Mouse (Mus musculus) CD4-positive helper T cell, adult 2 months (primary cell): ENCODE measurements around the gene Olfr965.
"Not testable (repeated sequence)": the region's sequence is repeated elsewhere in the genome, so short reads cannot be mapped to it uniquely, and the experiment has no call there.

Experiments used
- DNase-seq: peaks from one replicate; pipeline ENCODE4 v3.0.0-alpha.2; 2012; ENCODE audit warnings: low read depth, missing footprints, low spot score

Olfr965 gene

DNA sequence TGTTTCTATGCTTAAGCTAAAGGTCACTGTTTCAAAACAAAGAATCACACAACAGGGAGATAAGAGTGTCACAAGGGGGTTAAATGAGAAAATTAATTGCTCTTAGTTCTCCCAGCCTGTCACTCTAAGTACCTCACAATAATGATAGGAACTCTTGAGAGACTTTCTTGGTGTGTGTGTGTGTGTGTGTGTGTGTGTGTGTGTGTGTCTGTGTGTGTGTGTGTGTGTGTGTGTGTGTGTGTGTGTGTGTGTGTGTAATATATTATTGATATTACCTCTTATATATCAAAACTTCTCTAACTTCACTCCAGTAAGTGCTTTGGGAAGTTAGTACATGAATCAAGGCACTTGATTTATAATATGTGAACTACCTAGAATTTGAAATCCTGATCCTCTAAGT lies at the start of gene Olfr965:
TSS of gene Olfr965 (plus strand) at position 301 of the 400 bp plus-strand sequence.
- DNase-seq, result no peak

DNA sequence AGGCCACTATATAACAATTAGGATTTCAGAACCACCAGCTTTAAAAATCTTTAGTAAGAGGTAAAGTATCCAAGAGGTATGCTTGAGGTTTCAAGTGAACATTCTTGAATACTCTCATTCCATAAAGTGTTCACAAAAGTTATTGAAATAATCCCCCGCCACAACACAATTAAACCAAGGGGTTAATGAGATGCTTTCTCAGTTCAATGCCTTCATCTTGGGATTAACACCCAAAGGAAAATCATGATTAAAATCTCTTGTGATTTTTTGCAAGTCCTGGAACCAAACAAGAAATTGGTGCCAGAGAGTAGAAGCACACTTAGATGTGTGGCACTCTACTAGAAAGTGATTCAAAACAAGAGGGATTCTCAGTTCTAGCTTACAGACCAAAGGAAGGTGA lies 44.2 kb upstream of the Olfr965 start, which contains the start of gene Olfr963:
TSS of gene Olfr963 (plus strand) at position 301 of the 400 bp plus-strand sequence.
- no peak for DNase-seq

DNA sequence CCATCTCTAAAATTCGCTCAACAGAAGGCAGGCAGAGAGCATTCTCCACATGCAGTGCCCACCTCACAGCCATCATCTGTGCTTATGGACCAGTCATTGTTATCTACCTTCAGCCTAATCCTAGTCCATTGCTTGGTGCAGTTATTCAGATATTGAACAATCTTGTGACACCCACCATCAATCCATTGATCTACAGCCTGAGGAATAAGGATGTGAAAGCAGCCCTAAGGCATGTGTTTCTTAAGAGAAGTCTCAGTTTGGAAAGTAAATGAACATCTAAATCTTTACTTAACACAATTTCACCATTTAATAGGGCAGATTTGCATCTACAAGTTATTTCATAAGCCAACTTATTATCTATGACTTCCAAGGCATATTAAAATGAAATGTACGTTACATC lies 41.4 kb upstream of the Olfr965 start:
- DNase-seq, result no peak

DNA sequence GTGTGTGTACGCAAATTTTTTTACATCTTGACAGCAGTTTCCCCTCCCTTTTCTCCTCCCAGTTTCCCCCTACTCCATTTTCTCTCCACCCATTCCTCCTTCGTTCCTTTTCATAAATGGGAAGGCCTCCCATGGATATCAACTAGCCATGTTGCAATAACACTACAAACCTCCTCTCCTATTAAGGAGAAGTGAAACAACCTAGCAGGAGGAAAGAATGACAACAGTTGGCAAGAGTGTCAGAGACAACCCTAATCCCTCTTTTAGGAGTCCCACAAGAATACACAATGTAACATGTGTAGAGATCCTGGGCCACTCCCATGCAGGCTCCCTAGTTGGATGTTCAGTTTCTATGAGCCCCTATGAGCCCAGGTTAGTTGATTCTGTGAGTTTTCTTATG lies 36.3 kb upstream of the Olfr965 start:
- no peak for DNase-seq

- DNase-seq, result no peak
Observed at GRCm38 (mm10) chr9:39678557-39678956, 32.6 kb upstream of the Olfr965 start.

DNA sequence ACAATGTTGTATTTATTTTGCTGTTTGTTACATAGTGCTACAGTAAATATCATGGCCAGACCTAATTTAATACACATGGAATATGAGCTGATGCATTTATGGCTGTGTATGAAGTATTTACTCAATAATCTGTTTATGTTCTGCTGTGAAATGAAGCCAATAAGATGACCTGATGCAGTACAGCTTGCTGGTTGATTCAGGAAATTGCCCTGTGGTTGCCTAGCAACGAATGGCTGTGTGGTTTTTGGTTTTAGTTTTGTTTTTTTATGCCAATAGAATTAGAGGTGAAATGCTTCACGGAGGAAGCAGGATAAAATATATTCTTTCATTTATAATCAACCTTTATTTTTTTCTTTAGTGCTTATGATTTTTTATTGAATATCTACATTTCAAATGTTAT lies 31.9 kb upstream of the Olfr965 start:
- no peak for DNase-seq

- not testable (repeated sequence) for DNase-seq
Observed at GRCm38 (mm10) chr9:39701123-39701522, 10.0 kb upstream of the Olfr965 start.

DNA sequence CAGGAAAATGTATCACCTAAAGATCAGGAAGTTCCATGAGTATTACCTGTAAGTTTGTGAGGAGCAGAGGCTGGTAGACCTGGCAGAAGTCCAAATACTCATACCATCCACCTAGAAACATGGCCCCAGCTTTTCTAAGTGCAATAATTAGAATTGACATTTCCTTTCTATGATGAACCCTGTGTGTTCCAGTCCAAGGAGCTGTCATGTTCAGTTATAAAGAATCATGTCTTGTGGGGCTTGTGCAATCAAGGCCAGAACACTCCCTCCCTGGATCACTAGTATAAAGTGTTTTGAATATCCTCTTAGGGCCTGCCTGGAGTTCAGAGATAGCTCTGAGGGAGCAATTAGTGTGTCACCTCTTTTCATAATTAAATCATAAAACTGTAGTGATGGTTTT lies 4.1 kb upstream of the Olfr965 start, which contains the start of gene Olfr149:
TSS of gene Olfr149 (minus strand) at position 101 of the 400 bp plus-strand sequence.
- no peak for DNase-seq

DNA sequence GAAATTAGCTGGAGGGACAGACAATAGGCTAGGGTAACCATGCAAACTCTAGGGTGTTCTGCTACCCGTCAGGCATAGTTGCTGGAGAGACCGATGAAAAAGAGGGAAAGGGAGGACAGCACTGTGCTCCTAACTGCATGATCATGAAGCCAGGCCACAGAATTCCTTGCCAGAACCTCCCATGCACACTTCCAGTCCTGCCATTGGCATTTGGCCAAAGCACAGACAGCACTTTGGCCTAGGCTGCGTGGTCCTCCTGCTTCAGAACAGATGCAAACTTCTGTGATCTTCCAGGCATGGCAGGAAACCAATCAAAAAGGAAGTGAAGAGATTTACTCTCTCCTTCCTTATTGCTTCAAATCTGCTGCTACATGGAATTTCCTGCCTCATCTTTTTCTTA lies 2.2 kb upstream of the Olfr965 start:
- no peak for DNase-seq

DNA sequence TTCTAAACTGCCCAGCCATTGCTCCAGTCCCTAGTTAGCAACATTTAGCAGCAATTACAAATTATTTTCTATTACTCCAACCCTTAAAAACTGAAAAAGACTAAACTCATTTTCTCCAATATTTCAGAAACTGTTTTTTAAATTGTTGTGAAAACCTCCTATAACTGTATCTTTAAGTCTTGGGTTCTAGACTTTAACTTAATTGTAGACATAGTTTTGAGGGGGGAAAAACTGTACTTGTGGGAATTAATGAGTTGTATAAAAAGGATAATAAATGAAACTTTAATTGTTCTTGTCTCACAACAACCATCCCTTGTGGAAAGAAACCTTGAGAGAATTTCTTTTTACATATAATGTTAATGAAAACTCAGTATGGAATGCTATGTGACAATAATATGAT lies 19.5 kb downstream of the Olfr965 start, which contains the start of gene Olfr150:
TSS of gene Olfr150 (plus strand) at position 301 of the 400 bp plus-strand sequence.
- DNase-seq, result no peak

DNA sequence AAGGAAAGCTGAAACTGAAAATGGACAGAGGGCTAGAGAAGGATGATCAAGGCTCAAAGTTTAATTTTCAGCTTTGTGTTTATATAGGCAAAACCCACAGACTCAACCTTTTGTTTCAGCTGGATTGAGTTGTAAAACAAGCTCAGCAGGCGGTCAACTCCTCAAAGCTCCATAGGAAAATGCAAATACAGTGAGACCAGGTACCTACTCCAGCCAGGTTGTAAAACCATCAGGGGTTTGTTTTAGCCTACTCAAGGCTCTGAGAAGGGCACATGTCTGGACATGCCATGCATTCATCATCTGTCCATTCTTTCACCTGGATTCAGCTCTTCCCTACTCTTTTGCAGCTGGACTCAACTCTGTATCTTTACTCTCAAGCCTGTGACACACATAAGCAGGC lies 29.6 kb downstream of the Olfr965 start:
- DNase-seq, result no peak

GRCm38 (mm10) chr9:39745949-39746348 lies 34.8 kb downstream of the Olfr965 start, which contains the start of gene Olfr967:
Olfr967 (plus strand) TSS chr9:39746249.
- DNase-seq, result no peak

GRCm38 (mm10) chr9:39746428-39746827 lies 35.3 kb downstream of the Olfr965 start:
- no peak for DNase-seq
